Mouse (Mus musculus) heart, embryonic 10.5 days (tissue): ENCODE results near the gene Pigq. TPM values are rescaled to one million over a fixed set of nuclear protein-coding genes. Genes with fewer than 3 reads are reported as not detected.

Source experiments
- DNase-seq: peaks from one replicate; pipeline ENCODE4 v3.0.0-alpha.2; 2017; ENCODE audit warnings: low spot score
- H3K27ac ChIP-seq: fragments of 300-500 bp; sonication (generic); 2 replicates; pipeline ENCODE4 v1.5.1; 2016; ENCODE audit warnings: mild to moderate bottlenecking
- H3K27me3 ChIP-seq: fragments of 300-500 bp; sonication (generic); 2 replicates; pipeline ENCODE4 v1.6.1; 2016; ENCODE audit warnings: mild to moderate bottlenecking; ENCODE audit not compliant: poor library complexity, insufficient read depth, severe bottlenecking
- H3K36me3 ChIP-seq: fragments of 300-500 bp; sonication (generic); 2 replicates; pipeline ENCODE4 v1.6.1; 2016; ENCODE audit warnings: mild to moderate bottlenecking, moderate library complexity
- H3K4me1 ChIP-seq: fragments of 300-500 bp; sonication (generic); 2 replicates; pipeline ENCODE4 v1.6.1; 2016; ENCODE audit warnings: mild to moderate bottlenecking
- H3K4me3 ChIP-seq: fragments of 300-500 bp; sonication (generic); 2 replicates; pipeline ENCODE4 v1.5.1; 2016; ENCODE audit warnings: mild to moderate bottlenecking, moderate library complexity
- H3K9me3 ChIP-seq: fragments of 300-500 bp; sonication (generic); 2 replicates; pipeline ENCODE4 v1.6.1; 2016; ENCODE audit warnings: mild to moderate bottlenecking, moderate library complexity
- WGBS: fragments of 180-500 bp; shearing (Covaris S2); methylation state at CpG from one replicate; pipeline ENCODE4 v1.1.7; 2016; 5-methylcytosine and 5-hydroxymethylcytosine counted together
- polyA plus RNA-seq: library from polyadenylated mRNA; unstranded; fragments of >200 nt; fragmentation: Nextera tagmentation; extraction: Ambion mirVana; gene quantifications from 2 replicates; pipeline ENCODE4 v1.2.1, GENCODE M21; 2016

The Pigq gene
- polyA plus RNA-seq, 1 experiment from 2014 or later: 71.8 TPM

DNA sequence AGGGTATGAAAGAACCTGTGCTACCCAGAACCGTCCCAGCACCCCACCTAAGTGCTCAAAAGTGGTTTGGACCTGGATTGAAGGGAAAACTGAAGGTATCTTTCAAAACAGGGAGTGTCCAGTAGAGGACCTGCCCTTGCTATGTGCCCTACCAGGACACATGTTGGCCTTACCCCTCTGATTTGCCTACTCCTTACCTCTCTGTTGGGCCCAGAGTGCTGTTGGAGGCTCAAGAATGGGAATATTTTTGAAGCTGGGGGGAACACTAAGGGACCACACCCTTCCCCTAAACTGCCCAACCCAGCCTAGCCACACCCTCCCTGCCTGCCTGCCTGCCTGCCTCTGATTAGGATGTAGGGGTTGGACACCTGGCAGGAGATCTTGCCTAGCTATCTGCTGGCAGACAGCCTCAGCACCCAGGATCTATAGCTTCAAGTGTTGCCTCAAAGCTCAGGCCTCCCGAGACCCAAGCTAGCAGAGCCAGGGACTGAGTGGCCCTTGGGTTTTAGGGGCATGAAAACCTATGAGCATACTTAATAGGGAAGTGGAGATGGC, 2.1 kb downstream of the Pigq start:
- Histone ChIP-seq H3K9me3 (no peaks in the 10 kb centered on the region), H3K27me3 (peaks cover 17% of the 10 kb centered on the region; the same call in 1 of the 2 replicates), H3K4me3 (peak overlapping the region; percentile 97), H3K4me1 (peaks cover 41% of the 10 kb centered on the region), H3K36me3 (peaks cover 11% of the 10 kb centered on the region; the same call in 1 of the 2 replicates), H3K27ac (peak overlapping the region; percentile 99; the same call in 1 of the 2 replicates)
- DNase-seq: peak; percentile 95
- WGBS: 76% methylated on average over 2 of the region's 2 CpGs

DNA sequence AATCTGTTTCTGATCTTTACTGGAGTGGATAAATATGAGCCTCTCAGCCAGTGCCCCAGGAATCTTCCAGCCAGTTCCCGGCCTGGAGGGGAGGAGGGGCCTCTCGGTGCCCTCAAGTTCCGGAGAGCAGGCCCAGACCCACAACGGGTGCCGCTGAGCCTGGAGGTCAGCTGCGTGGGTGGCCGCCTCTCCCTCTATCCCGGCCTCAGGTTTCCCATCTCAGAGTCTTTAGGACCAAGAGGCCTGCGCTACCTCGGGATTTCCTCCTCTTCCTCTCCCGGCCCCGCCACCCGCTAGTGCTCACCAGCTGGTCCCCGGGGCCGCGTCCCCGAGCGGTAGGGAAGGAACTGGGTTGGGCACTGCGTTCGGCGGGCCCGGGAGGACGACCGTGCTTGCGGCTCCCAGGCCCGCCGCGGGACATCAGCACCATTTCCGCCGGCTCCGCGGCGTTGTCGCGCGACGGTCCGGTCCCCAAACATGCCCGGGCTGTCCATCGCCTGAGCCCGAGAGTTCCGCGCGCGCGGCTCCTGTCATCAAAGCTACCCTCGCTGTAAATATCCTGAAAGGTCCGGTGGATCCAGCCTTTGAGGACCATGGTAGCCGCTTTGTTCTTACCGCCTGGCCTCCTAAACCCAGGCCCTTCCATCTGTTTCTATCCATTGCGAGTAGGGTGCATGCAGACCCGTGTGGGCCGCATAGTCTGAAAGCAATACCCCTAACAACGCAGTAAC, 3.1 kb downstream of the Pigq start:
- Histone ChIP-seq H3K4me3 (peak overlapping the region; percentile 97), H3K36me3 (peaks cover 21% of the 10 kb centered on the region), H3K4me1 (peaks cover 38% of the 10 kb centered on the region), H3K27ac (peak overlapping the region; percentile 99), H3K9me3 (no peaks in the 10 kb centered on the region), H3K27me3 (peaks cover 12% of the 10 kb centered on the region; the same call in 1 of the 2 replicates)
- WGBS: 2% methylated on average over 54 of the region's 54 CpGs
- DNase-seq: peak; percentile 86

- Histone ChIP-seq H3K4me1 (no peaks in the 10 kb centered on the region), H3K9me3 (no peaks in the 10 kb centered on the region), H3K27me3 (no peaks in the 10 kb centered on the region), H3K36me3 (peaks cover 91% of the 10 kb centered on the region), H3K4me3 (no peak overlapping the region), H3K27ac (no peak overlapping the region)
- WGBS: 95% methylated on average over 1 of the region's 1 CpGs
- DNase-seq: no peak
Observed at GRCm38 (mm10) chr17:25934526-25934925, 10.2 kb downstream of the Pigq start.

- Histone ChIP-seq H3K4me1 (peaks cover 5% of the 10 kb centered on the region; the same call in 1 of the 2 replicates), H3K36me3 (peaks cover 50% of the 10 kb centered on the region), H3K27me3 (no peaks in the 10 kb centered on the region), H3K27ac (no peak overlapping the region), H3K4me3 (no peak overlapping the region), H3K9me3 (no peaks in the 10 kb centered on the region)
- 81% methylated on average over 2 of the region's 2 CpGs for WGBS
- DNase-seq: no peak
Observed at GRCm38 (mm10) chr17:25925348-25925747, 19.4 kb downstream of the Pigq start.

GRCm38 (mm10) chr17:25922120-25922519, 22.6 kb downstream of the Pigq start:
- WGBS: 81% methylated on average over 5 of the region's 5 CpGs
- H3K27me3 ChIP-seq: no peaks in the 10 kb centered on the region
- H3K36me3 ChIP-seq: peaks cover 26% of the 10 kb centered on the region
- H3K4me1 ChIP-seq: peaks cover 25% of the 10 kb centered on the region
- no peak overlapping the region for H3K4me3 ChIP-seq
- no peak for DNase-seq
- H3K27ac ChIP-seq: no peak overlapping the region
- H3K9me3 ChIP-seq: no peaks in the 10 kb centered on the region

DNA sequence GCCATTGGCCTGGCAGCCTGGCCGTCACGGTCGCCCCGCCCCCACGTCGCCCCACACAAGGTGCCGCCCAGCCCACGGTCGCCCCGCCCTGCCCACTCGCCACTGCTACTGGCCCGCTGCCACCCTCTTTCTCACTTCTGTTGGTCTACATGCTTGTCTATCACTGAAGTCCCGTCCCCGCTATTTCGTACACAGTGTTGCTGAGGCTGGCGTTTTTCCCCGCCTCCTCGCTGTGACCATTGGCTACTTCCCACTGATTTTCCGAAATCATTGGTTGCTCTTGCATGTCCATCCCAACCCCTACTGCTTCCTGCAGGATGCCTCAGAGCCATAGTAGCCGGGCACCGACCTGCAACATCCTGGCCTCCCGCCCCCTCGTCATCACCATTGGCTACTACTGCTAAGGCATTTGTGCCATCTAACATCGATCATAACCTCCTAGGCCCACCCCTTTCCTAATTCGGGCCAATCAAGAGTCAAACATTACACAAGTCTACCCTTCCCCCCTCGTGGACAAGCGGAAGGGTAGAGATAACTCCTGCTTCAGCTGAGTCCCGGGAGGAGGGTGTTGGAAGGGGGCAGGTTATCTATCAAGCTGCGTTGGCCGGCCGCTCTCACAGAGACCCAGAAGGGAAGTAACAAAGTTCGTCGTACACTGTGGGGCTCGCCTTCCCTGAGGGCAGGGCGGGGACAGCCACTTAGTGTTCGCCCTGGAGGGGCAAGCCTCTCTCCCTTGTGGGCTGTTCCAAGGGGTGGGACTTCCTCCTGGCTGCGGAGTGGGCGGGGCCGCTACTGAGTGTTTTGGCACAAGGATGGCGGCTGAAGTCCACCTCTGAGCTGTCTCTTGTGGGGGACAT, 24.7 kb downstream of the Pigq start:
- WGBS: under 1% methylated on average over 40 of the region's 40 CpGs
- H3K36me3 ChIP-seq: peaks cover 11% of the 10 kb centered on the region
- H3K9me3 ChIP-seq: no peaks in the 10 kb centered on the region
- no peaks in the 10 kb centered on the region for H3K27me3 ChIP-seq
- DNase-seq: peak; percentile 100
- H3K4me3 ChIP-seq: peak overlapping the region; percentile 96
- peak overlapping the region; percentile 93 for H3K27ac ChIP-seq
- peaks cover 29% of the 10 kb centered on the region for H3K4me1 ChIP-seq

DNA sequence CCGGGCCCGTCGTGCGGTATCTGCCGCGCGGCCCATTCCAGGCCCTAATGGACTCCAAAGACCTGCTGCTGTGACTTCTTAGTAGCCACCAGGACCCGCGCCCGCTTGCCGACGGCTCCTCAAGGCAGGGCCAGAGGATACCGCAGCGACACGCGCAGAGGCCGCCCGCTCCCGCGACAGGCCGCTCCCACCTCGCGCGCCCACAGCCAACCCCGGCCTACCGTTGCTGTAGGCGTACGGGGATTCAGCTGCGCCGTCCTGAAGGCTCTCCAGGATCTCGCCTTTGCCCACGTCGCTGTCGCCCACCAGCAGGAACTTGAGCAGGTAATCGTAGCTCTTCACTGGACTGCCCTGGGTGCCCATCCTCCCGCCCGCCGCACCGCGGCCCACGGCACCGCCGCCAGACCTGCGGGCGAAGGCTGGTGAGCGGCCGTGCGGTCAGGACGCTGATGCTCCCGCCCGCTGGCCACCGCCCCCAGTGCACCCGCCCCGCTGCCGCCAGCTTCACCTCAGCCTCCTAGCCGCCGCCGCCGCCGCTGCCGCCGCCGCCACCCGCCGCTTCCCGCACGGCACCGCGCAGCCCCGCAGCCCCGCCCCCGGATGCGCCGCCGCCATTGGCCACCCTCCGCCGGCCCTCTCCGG, 25.5 kb downstream of the Pigq start, which contains the start of gene Rab40c:
Rab40c (minus strand) TSS at position 584 of the 642 bp plus-strand sequence.
- Histone ChIP-seq H3K4me3 (peak within 1 kb of the TSS; percentile 96), H3K36me3 (peaks cover 14% of the 10 kb centered on the region), H3K27me3 (no peaks in the 10 kb centered on the region), H3K4me1 (peaks cover 36% of the 10 kb centered on the region), H3K9me3 (no peaks in the 10 kb centered on the region), H3K27ac (peak within 1 kb of the TSS; percentile 93)
- no peak for DNase-seq
- 1% methylated on average over 68 of the region's 78 CpGs for WGBS

GRCm38 (mm10) chr17:25918037-25918750, 26.5 kb downstream of the Pigq start:
- H3K27ac ChIP-seq: peak overlapping the region; percentile 92; the same call in 1 of the 2 replicates
- no peaks in the 10 kb centered on the region for H3K9me3 ChIP-seq
- no peak for DNase-seq
- peaks cover 14% of the 10 kb centered on the region for H3K36me3 ChIP-seq
- H3K4me1 ChIP-seq: peaks cover 47% of the 10 kb centered on the region
- H3K27me3 ChIP-seq: no peaks in the 10 kb centered on the region
- 75% methylated on average over 9 of the region's 9 CpGs for WGBS
- H3K4me3 ChIP-seq: peak overlapping the region; percentile 96

DNA sequence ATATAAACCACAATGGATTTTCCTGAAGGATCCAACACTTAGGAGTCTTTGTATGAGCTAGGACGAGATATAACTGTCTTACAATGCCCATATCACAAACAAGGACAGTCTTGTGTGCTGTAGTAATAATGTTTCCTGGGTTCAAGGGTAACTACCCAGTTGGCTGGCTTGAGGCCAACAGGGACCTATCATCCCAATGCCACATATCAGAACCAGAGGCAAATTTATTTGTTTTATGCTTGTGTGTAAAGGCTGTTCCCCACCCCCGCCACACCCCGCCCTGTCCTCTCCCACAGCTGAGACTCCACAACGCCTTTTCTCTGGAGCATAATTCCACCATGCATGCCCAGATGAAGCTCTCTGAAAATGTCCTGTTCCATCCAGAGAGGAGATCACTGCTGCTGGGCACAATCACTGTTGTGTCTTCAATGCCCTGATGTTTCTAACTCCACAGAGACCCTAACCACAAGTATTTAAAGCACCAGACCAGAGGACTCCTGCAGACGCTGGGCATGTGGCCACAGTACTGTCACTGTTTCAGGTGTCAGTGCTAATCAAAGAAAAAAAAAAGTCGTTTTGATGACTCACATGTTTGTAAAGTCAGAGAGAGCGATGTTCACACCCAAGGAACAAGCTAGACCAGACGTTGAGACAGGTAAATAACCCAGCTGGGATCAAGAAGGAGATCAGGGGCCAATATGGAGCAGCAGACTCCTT, 27.6 kb downstream of the Pigq start:
- Histone ChIP-seq H3K36me3 (peaks cover 14% of the 10 kb centered on the region), H3K4me3 (no peak overlapping the region), H3K4me1 (peaks cover 49% of the 10 kb centered on the region), H3K27me3 (no peaks in the 10 kb centered on the region), H3K9me3 (no peaks in the 10 kb centered on the region), H3K27ac (no peak overlapping the region)
- no peak for DNase-seq
- WGBS: 85% methylated on average over 8 of the region's 8 CpGs

- peaks cover 14% of the 10 kb centered on the region for H3K36me3 ChIP-seq
- 76% methylated on average over 4 of the region's 4 CpGs for WGBS
- H3K27ac ChIP-seq: peak overlapping the region; percentile 7; the same call in 1 of the 2 replicates
Observed at GRCm38 (mm10) chr17:25914295-25914694, 30.4 kb downstream of the Pigq start.

GRCm38 (mm10) chr17:25913877-25914275, 30.9 kb downstream of the Pigq start:
- Histone ChIP-seq H3K9me3 (no peaks in the 10 kb centered on the region), H3K36me3 (peaks cover 14% of the 10 kb centered on the region), H3K27me3 (no peaks in the 10 kb centered on the region), H3K4me3 (no peak overlapping the region), H3K27ac (0 out of 2 replicates have a peak overlapping the region, but pooled peaks have one; percentile 29), H3K4me1 (peaks cover 39% of the 10 kb centered on the region)
- WGBS: 18% methylated on average over 1 of the region's 1 CpGs
- no peak for DNase-seq

More at GRCm38 (mm10) chr17:25914295-25914694, 30.4 kb downstream of the Pigq start:
- Histone ChIP-seq H3K9me3 (no peaks in the 10 kb centered on the region), H3K27me3 (no peaks in the 10 kb centered on the region), H3K4me1 (peaks cover 43% of the 10 kb centered on the region), H3K4me3 (no peak overlapping the region)
- no peak for DNase-seq
